Mouse (Mus musculus): ENCODE measurements at regions not wholly inside any gene's neighbourhood (a gene's known extent, or its start where the extent isn't known, plus 50 kb on each side); places are given as distances from the start of the nearest gene placed in this dataset.

GRCm38 (mm10) chr16:24215353-24215752, 178.0 kb upstream of the Lpp start:
- H3K4me2 ChIP-seq (ENCODE audit: low read depth, low read length, severe bottlenecking) = no peak overlapping the region
- H3K36me3 ChIP-seq (ENCODE audit: control insufficient read depth, insufficient read depth, low read length) = no peaks in the 10 kb centered on the region
- no peak overlapping the region for H3K27ac ChIP-seq (ENCODE audit: low read depth, low read length)
- H3K4me3 ChIP-seq (ENCODE audit: low read depth, low read length) = no peak overlapping the region
- 93% methylated on average over 8 of the region's 8 CpGs for WGBS
- no peak overlapping the region for H3K9ac ChIP-seq (ENCODE audit: low read length)
- no peak for DNase-seq (ENCODE audit: low spot score)
- no peaks in the 10 kb centered on the region for H3K9me3 ChIP-seq (ENCODE audit: control insufficient read depth, low read length)
- ATAC-seq (replicated peaks; ENCODE audit: low FRiP score) = no peak
- no peaks in the 10 kb centered on the region for H3K27me3 ChIP-seq (ENCODE audit: control insufficient read depth, insufficient read depth, low read length)
- no peaks in the 10 kb centered on the region for H3K4me1 ChIP-seq (replicated peaks; ENCODE audit: control insufficient read depth, insufficient read depth, low read length)

GRCm38 (mm10) chr16:24213577-24213976, 179.7 kb upstream of the Lpp start:
- 92% methylated on average over 3 of the region's 3 CpGs for WGBS
- Histone ChIP-seq H3K9ac (ENCODE audit: low read length) (no peak overlapping the region), H3K9me3 (ENCODE audit: control insufficient read depth, low read length) (no peaks in the 10 kb centered on the region), H3K4me1 (replicated peaks; ENCODE audit: control insufficient read depth, insufficient read depth, low read length) (no peaks in the 10 kb centered on the region), H3K27ac (ENCODE audit: low read depth, low read length) (no peak overlapping the region), H3K4me3 (ENCODE audit: low read depth, low read length) (no peak overlapping the region), H3K36me3 (ENCODE audit: control insufficient read depth, insufficient read depth, low read length) (no peaks in the 10 kb centered on the region), H3K4me2 (ENCODE audit: low read depth, low read length, severe bottlenecking) (no peak overlapping the region), H3K27me3 (ENCODE audit: control insufficient read depth, insufficient read depth, low read length) (no peaks in the 10 kb centered on the region)
- no peak for DNase-seq (ENCODE audit: low spot score)
- ATAC-seq (replicated peaks; ENCODE audit: low FRiP score) = no peak

- DNase-seq (ENCODE audit: low spot score) (no peak), ATAC-seq (replicated peaks; ENCODE audit: low FRiP score) (no peak)
- WGBS = 81% methylated on average over 2 of the region's 2 CpGs
Observed at GRCm38 (mm10) chr16:24212702-24213101, 180.6 kb upstream of the Lpp start.

GRCm38 (mm10) chr16:24211588-24211987, 181.7 kb upstream of the Lpp start:
- H3K4me2 ChIP-seq (ENCODE audit: low read depth, low read length, severe bottlenecking) = no peak overlapping the region
- H3K27ac ChIP-seq (ENCODE audit: low read depth, low read length) = no peak overlapping the region
- no peak overlapping the region for H3K4me3 ChIP-seq (ENCODE audit: low read depth, low read length)
- H3K36me3 ChIP-seq (ENCODE audit: control insufficient read depth, insufficient read depth, low read length) = no peaks in the 10 kb centered on the region
- no peaks in the 10 kb centered on the region for H3K27me3 ChIP-seq (ENCODE audit: control insufficient read depth, insufficient read depth, low read length)
- DNase-seq (ENCODE audit: low spot score) = no peak
- no peaks in the 10 kb centered on the region for H3K9me3 ChIP-seq (ENCODE audit: control insufficient read depth, low read length)
- WGBS = 57% methylated on average over 1 of the region's 1 CpGs
- no peak for ATAC-seq (replicated peaks; ENCODE audit: low FRiP score)
- no peak overlapping the region for H3K9ac ChIP-seq (ENCODE audit: low read length)
- H3K4me1 ChIP-seq (replicated peaks; ENCODE audit: control insufficient read depth, insufficient read depth, low read length) = no peaks in the 10 kb centered on the region

More at GRCm38 (mm10) chr16:24212702-24213101, 180.6 kb upstream of the Lpp start:
- Histone ChIP-seq H3K36me3 (ENCODE audit: control insufficient read depth, insufficient read depth, low read length) (no peaks in the 10 kb centered on the region), H3K9ac (ENCODE audit: low read length) (no peak overlapping the region), H3K27me3 (ENCODE audit: control insufficient read depth, insufficient read depth, low read length) (no peaks in the 10 kb centered on the region), H3K9me3 (ENCODE audit: control insufficient read depth, low read length) (no peaks in the 10 kb centered on the region), H3K4me1 (replicated peaks; ENCODE audit: control insufficient read depth, insufficient read depth, low read length) (no peaks in the 10 kb centered on the region), H3K4me3 (ENCODE audit: low read depth, low read length) (no peak overlapping the region), H3K27ac (ENCODE audit: low read depth, low read length) (no peak overlapping the region), H3K4me2 (ENCODE audit: low read depth, low read length, severe bottlenecking) (no peak overlapping the region)

GRCm38 (mm10) chr16:24208876-24209275, 184.4 kb upstream of the Lpp start:
- WGBS = 77% methylated on average over 2 of the region's 2 CpGs
- Histone ChIP-seq H3K4me1 (replicated peaks; ENCODE audit: control insufficient read depth, insufficient read depth, low read length) (no peaks in the 10 kb centered on the region), H3K27me3 (ENCODE audit: control insufficient read depth, insufficient read depth, low read length) (no peaks in the 10 kb centered on the region), H3K36me3 (ENCODE audit: control insufficient read depth, insufficient read depth, low read length) (no peaks in the 10 kb centered on the region), H3K4me3 (ENCODE audit: low read depth, low read length) (no peak overlapping the region), H3K9ac (ENCODE audit: low read length) (no peak overlapping the region), H3K9me3 (ENCODE audit: control insufficient read depth, low read length) (no peaks in the 10 kb centered on the region), H3K27ac (ENCODE audit: low read depth, low read length) (no peak overlapping the region), H3K4me2 (ENCODE audit: low read depth, low read length, severe bottlenecking) (no peak overlapping the region)
- DNase-seq (ENCODE audit: low spot score) = no peak
- no peak for ATAC-seq (replicated peaks; ENCODE audit: low FRiP score)

GRCm38 (mm10) chr16:24208118-24208517, 185.2 kb upstream of the Lpp start:
- Histone ChIP-seq H3K36me3 (ENCODE audit: control insufficient read depth, insufficient read depth, low read length) (no peaks in the 10 kb centered on the region), H3K4me2 (ENCODE audit: low read depth, low read length, severe bottlenecking) (no peak overlapping the region), H3K9ac (ENCODE audit: low read length) (no peak overlapping the region), H3K4me1 (replicated peaks; ENCODE audit: control insufficient read depth, insufficient read depth, low read length) (no peaks in the 10 kb centered on the region), H3K4me3 (ENCODE audit: low read depth, low read length) (no peak overlapping the region), H3K27me3 (ENCODE audit: control insufficient read depth, insufficient read depth, low read length) (no peaks in the 10 kb centered on the region), H3K27ac (ENCODE audit: low read depth, low read length) (no peak overlapping the region), H3K9me3 (ENCODE audit: control insufficient read depth, low read length) (no peaks in the 10 kb centered on the region)
- ATAC-seq (replicated peaks; ENCODE audit: low FRiP score) = no peak
- 91% methylated on average over 2 of the region's 2 CpGs for WGBS
- no peak for DNase-seq (ENCODE audit: low spot score)

GRCm38 (mm10) chr16:24207056-24207455, 186.3 kb upstream of the Lpp start:
- H3K36me3 ChIP-seq (ENCODE audit: control insufficient read depth, insufficient read depth, low read length) = no peaks in the 10 kb centered on the region
- WGBS = 36% methylated on average over 4 of the region's 4 CpGs
- H3K4me2 ChIP-seq (ENCODE audit: low read depth, low read length, severe bottlenecking) = no peak overlapping the region
- ATAC-seq (replicated peaks; ENCODE audit: low FRiP score) (no peak), DNase-seq (ENCODE audit: low spot score) (no peak)
- no peaks in the 10 kb centered on the region for H3K27me3 ChIP-seq (ENCODE audit: control insufficient read depth, insufficient read depth, low read length)
- H3K4me1 ChIP-seq (replicated peaks; ENCODE audit: control insufficient read depth, insufficient read depth, low read length) = no peaks in the 10 kb centered on the region
- no peak overlapping the region for H3K9ac ChIP-seq (ENCODE audit: low read length)
- H3K27ac ChIP-seq (ENCODE audit: low read depth, low read length) = no peak overlapping the region
- no peaks in the 10 kb centered on the region for H3K9me3 ChIP-seq (ENCODE audit: control insufficient read depth, low read length)
- H3K4me3 ChIP-seq (ENCODE audit: low read depth, low read length) = no peak overlapping the region

- DNase-seq (ENCODE audit: low spot score) (no peak), ATAC-seq (replicated peaks; ENCODE audit: low FRiP score) (no peak)
- no peak overlapping the region for H3K4me3 ChIP-seq (ENCODE audit: low read depth, low read length)
- 88% methylated on average over 4 of the region's 4 CpGs for WGBS
- H3K27me3 ChIP-seq (ENCODE audit: control insufficient read depth, insufficient read depth, low read length) = no peaks in the 10 kb centered on the region
- no peak overlapping the region for H3K4me2 ChIP-seq (ENCODE audit: low read depth, low read length, severe bottlenecking)
- no peaks in the 10 kb centered on the region for H3K36me3 ChIP-seq (ENCODE audit: control insufficient read depth, insufficient read depth, low read length)
- no peak overlapping the region for H3K9ac ChIP-seq (ENCODE audit: low read length)
- H3K9me3 ChIP-seq (ENCODE audit: control insufficient read depth, low read length) = no peaks in the 10 kb centered on the region
- H3K27ac ChIP-seq (ENCODE audit: low read depth, low read length) = no peak overlapping the region
- no peaks in the 10 kb centered on the region for H3K4me1 ChIP-seq (replicated peaks; ENCODE audit: control insufficient read depth, insufficient read depth, low read length)
Observed at GRCm38 (mm10) chr16:24206461-24206861, 186.8 kb upstream of the Lpp start.

- Histone ChIP-seq H3K4me1 (replicated peaks; ENCODE audit: control insufficient read depth, insufficient read depth, low read length) (no peaks in the 10 kb centered on the region), H3K9me3 (ENCODE audit: control insufficient read depth, low read length) (no peaks in the 10 kb centered on the region), H3K9ac (ENCODE audit: low read length) (no peak overlapping the region), H3K36me3 (ENCODE audit: control insufficient read depth, insufficient read depth, low read length) (no peaks in the 10 kb centered on the region), H3K4me2 (ENCODE audit: low read depth, low read length, severe bottlenecking) (no peak overlapping the region), H3K4me3 (ENCODE audit: low read depth, low read length) (no peak overlapping the region), H3K27ac (ENCODE audit: low read depth, low read length) (no peak overlapping the region), H3K27me3 (ENCODE audit: control insufficient read depth, insufficient read depth, low read length) (no peaks in the 10 kb centered on the region)
- 85% methylated on average over 5 of the region's 5 CpGs for WGBS
- ATAC-seq (replicated peaks; ENCODE audit: low FRiP score) (no peak), DNase-seq (ENCODE audit: low spot score) (no peak)
Observed at GRCm38 (mm10) chr16:24205594-24205993, 187.7 kb upstream of the Lpp start.
